Mouse (Mus musculus) hindbrain, embryonic 15.5 days (tissue): ENCODE results near the gene Frmd4a. TPM values are rescaled to one million over a fixed set of nuclear protein-coding genes. Genes with fewer than 3 reads are reported as not detected.
A peak's percentile ranks its signal among the peaks of the same experiment; 100 is the strongest.

Source experiments
- ATAC-seq: fragments of 200-750 bp; cut with Nextera tagmentation; 2 replicates; pipeline ENCODE4 v1.8.0; 2017; ENCODE audit warnings: low read depth, moderate number of reproducible peaks, moderate TSS enrichment; ENCODE audit not compliant: low FRiP score
- H3K27ac ChIP-seq: fragments of 300-500 bp; sonication (generic); replicated peaks from 2 replicates; pipeline ENCODE4 v1.5.1; 2015; ENCODE audit warnings: mild to moderate bottlenecking, inconsistent platforms
- H3K27me3 ChIP-seq: fragments of 300-500 bp; sonication (generic); 2 replicates; pipeline ENCODE4 v1.6.1; 2015; ENCODE audit warnings: control low read depth, inconsistent platforms
- H3K36me3 ChIP-seq: fragments of 300-500 bp; sonication (generic); 2 replicates; pipeline ENCODE4 v1.6.1; 2015; ENCODE audit warnings: control low read depth, inconsistent platforms
- H3K4me1 ChIP-seq: fragments of 300-500 bp; sonication (generic); replicated peaks from 2 replicates; pipeline ENCODE4 v1.6.1; 2015; ENCODE audit warnings: control low read depth, inconsistent platforms
- H3K4me2 ChIP-seq: fragments of 300-500 bp; sonication (generic); 2 replicates; pipeline ENCODE4 v1.6.1; 2015; ENCODE audit warnings: moderate library complexity, mild to moderate bottlenecking, inconsistent platforms
- H3K4me3 ChIP-seq: fragments of 300-500 bp; sonication (generic); 2 replicates; pipeline ENCODE4 v1.5.1; 2015; ENCODE audit warnings: mild to moderate bottlenecking, inconsistent platforms
- H3K9ac ChIP-seq: fragments of 300-500 bp; sonication (generic); 2 replicates; pipeline ENCODE4 v1.6.1; 2015; ENCODE audit warnings: inconsistent platforms
- H3K9me3 ChIP-seq: fragments of 300-500 bp; sonication (generic); 2 replicates; pipeline ENCODE4 v1.6.1; 2016; ENCODE audit warnings: control low read depth, inconsistent platforms
- WGBS: fragments of 180-500 bp; shearing (Covaris S2); methylation state at CpG from one replicate; pipeline ENCODE4 v1.1.7; 2015; 5-methylcytosine and 5-hydroxymethylcytosine counted together
- polyA plus RNA-seq: library from polyadenylated mRNA; unstranded; fragments of >200 nt; fragmentation: Nextera tagmentation; extraction: Ambion mirVana; gene quantifications from 2 replicates; pipeline ENCODE4 v1.2.1, GENCODE M21; 2015

Frmd4a gene
- polyA plus RNA-seq: 56.1 and 57.0 TPM in 2 replicates

- H3K27me3 ChIP-seq: no peaks in the 10 kb centered on the region
- H3K4me2 ChIP-seq: peak within 1 kb of the TSS; percentile 52
- peak within 1 kb of the TSS; percentile 68 for H3K27ac ChIP-seq
- peak; percentile 67 for ATAC-seq
- H3K9me3 ChIP-seq: no peaks in the 10 kb centered on the region
- peaks cover 24% of the 10 kb centered on the region for H3K4me1 ChIP-seq
- peak within 1 kb of the TSS; percentile 33 for H3K4me3 ChIP-seq
- 34% methylated on average over 8 of the region's 8 CpGs for whole genome bisulfite sequencing
- H3K9ac ChIP-seq: peak within 1 kb of the TSS; percentile 28
- no peaks in the 10 kb centered on the region for H3K36me3 ChIP-seq
Observed at GRCm38 (mm10) chr2:4017528-4018288, at the start of gene Frmd4a. TSS of gene Frmd4a (plus strand) at chr2:4017717.

GRCm38 (mm10) chr2:3988876-3989275, 28.6 kb upstream of the Frmd4a start:
- 88% methylated on average over 7 of the region's 7 CpGs for WGBS
- Histone ChIP-seq H3K27me3 (no peaks in the 10 kb centered on the region), H3K4me2 (no peak overlapping the region), H3K36me3 (no peaks in the 10 kb centered on the region), H3K4me1 (no peaks in the 10 kb centered on the region), H3K4me3 (no peak overlapping the region), H3K27ac (no peak overlapping the region), H3K9me3 (no peaks in the 10 kb centered on the region), H3K9ac (no peak overlapping the region)
- ATAC-seq: no peak

- no peak for ATAC-seq
- Histone ChIP-seq H3K27me3 (no peaks in the 10 kb centered on the region), H3K9ac (no peak overlapping the region), H3K36me3 (no peaks in the 10 kb centered on the region), H3K4me1 (no peaks in the 10 kb centered on the region), H3K4me2 (no peak overlapping the region), H3K9me3 (no peaks in the 10 kb centered on the region), H3K4me3 (no peak overlapping the region), H3K27ac (no peak overlapping the region)
- 75% methylated on average over 1 of the region's 1 CpGs for WGBS
Observed at GRCm38 (mm10) chr2:3990431-3990830, 27.1 kb upstream of the Frmd4a start.

GRCm38 (mm10) chr2:4018431-4018876, 937 bp downstream of the Frmd4a start:
- peak overlapping the region; percentile 52 for H3K4me2 ChIP-seq
- 19% methylated on average over 11 of the region's 11 CpGs for WGBS
- H3K4me1 ChIP-seq: peaks cover 24% of the 10 kb centered on the region
- H3K36me3 ChIP-seq: no peaks in the 10 kb centered on the region
- no peaks in the 10 kb centered on the region for H3K27me3 ChIP-seq
- peak; percentile 84 for ATAC-seq
- H3K9me3 ChIP-seq: no peaks in the 10 kb centered on the region
- H3K4me3 ChIP-seq: peak overlapping the region; percentile 33
- H3K27ac ChIP-seq: peak overlapping the region; percentile 68
- peak overlapping the region; percentile 28 for H3K9ac ChIP-seq

- Histone ChIP-seq H3K9ac (0 out of 2 replicates have a peak overlapping the region, but pooled peaks have one; percentile 28), H3K27me3 (no peaks in the 10 kb centered on the region), H3K9me3 (no peaks in the 10 kb centered on the region), H3K4me2 (peak overlapping the region; percentile 52), H3K4me1 (peaks cover 24% of the 10 kb centered on the region), H3K36me3 (no peaks in the 10 kb centered on the region), H3K27ac (peak overlapping the region; percentile 68), H3K4me3 (peak overlapping the region; percentile 33)
- ATAC-seq: 0 out of 2 replicates have a peak, but pooled peaks have one; percentile 14
- 54% methylated on average over 4 of the region's 4 CpGs for WGBS
Observed at GRCm38 (mm10) chr2:4018909-4019308, 1.4 kb downstream of the Frmd4a start.

- H3K9ac ChIP-seq: no peak overlapping the region
- no peak overlapping the region for H3K4me2 ChIP-seq
- no peaks in the 10 kb centered on the region for H3K9me3 ChIP-seq
- no peak for ATAC-seq
- no peaks in the 10 kb centered on the region for H3K4me1 ChIP-seq
- no peaks in the 10 kb centered on the region for H3K27me3 ChIP-seq
- WGBS: 66% methylated on average over 7 of the region's 7 CpGs
- no peaks in the 10 kb centered on the region for H3K36me3 ChIP-seq
- no peak overlapping the region for H3K4me3 ChIP-seq
- no peak overlapping the region for H3K27ac ChIP-seq
Observed at GRCm38 (mm10) chr2:4024927-4025326, 7.4 kb downstream of the Frmd4a start.

- 74% methylated on average over 4 of the region's 4 CpGs for WGBS
- no peak overlapping the region for H3K27ac ChIP-seq
- no peaks in the 10 kb centered on the region for H3K27me3 ChIP-seq
- no peaks in the 10 kb centered on the region for H3K4me1 ChIP-seq
- H3K4me2 ChIP-seq: no peak overlapping the region
- H3K9me3 ChIP-seq: no peaks in the 10 kb centered on the region
- ATAC-seq: no peak
- H3K36me3 ChIP-seq: no peaks in the 10 kb centered on the region
- H3K4me3 ChIP-seq: no peak overlapping the region
- H3K9ac ChIP-seq: no peak overlapping the region
Observed at GRCm38 (mm10) chr2:4029031-4029747, 11.7 kb downstream of the Frmd4a start.

- no peak overlapping the region for H3K27ac ChIP-seq
- H3K9ac ChIP-seq: no peak overlapping the region
- H3K36me3 ChIP-seq: no peaks in the 10 kb centered on the region
- 84% methylated on average over 4 of the region's 4 CpGs for whole genome bisulfite sequencing
- no peaks in the 10 kb centered on the region for H3K27me3 ChIP-seq
- H3K4me2 ChIP-seq: no peak overlapping the region
- no peak overlapping the region for H3K4me3 ChIP-seq
- ATAC-seq: no peak
- H3K4me1 ChIP-seq: no peaks in the 10 kb centered on the region
- H3K9me3 ChIP-seq: no peaks in the 10 kb centered on the region
Observed at GRCm38 (mm10) chr2:4036153-4036589, 18.7 kb downstream of the Frmd4a start.

- no peaks in the 10 kb centered on the region for H3K36me3 ChIP-seq
- H3K9me3 ChIP-seq: no peaks in the 10 kb centered on the region
- H3K4me3 ChIP-seq: no peak overlapping the region
- H3K4me2 ChIP-seq: no peak overlapping the region
- H3K27me3 ChIP-seq: no peaks in the 10 kb centered on the region
- 91% methylated on average over 8 of the region's 8 CpGs for WGBS
- no peak for ATAC-seq
- H3K27ac ChIP-seq: no peak overlapping the region
- no peak overlapping the region for H3K9ac ChIP-seq
- H3K4me1 ChIP-seq: no peaks in the 10 kb centered on the region
Observed at GRCm38 (mm10) chr2:4036651-4037117, 19.2 kb downstream of the Frmd4a start.

GRCm38 (mm10) chr2:4042009-4042408, 24.5 kb downstream of the Frmd4a start:
- H3K9ac ChIP-seq: no peak overlapping the region
- no peak overlapping the region for H3K27ac ChIP-seq
- no peaks in the 10 kb centered on the region for H3K27me3 ChIP-seq
- no peak overlapping the region for H3K4me2 ChIP-seq
- no peaks in the 10 kb centered on the region for H3K9me3 ChIP-seq
- H3K4me1 ChIP-seq: peaks cover 8% of the 10 kb centered on the region
- no peaks in the 10 kb centered on the region for H3K36me3 ChIP-seq
- WGBS: 13% methylated on average over 3 of the region's 3 CpGs
- H3K4me3 ChIP-seq: no peak overlapping the region
- ATAC-seq: peak; percentile 68

GRCm38 (mm10) chr2:4055481-4055880, 38.0 kb downstream of the Frmd4a start:
- Histone ChIP-seq H3K9me3 (no peaks in the 10 kb centered on the region), H3K27me3 (no peaks in the 10 kb centered on the region), H3K36me3 (no peaks in the 10 kb centered on the region), H3K4me2 (no peak overlapping the region), H3K4me1 (no peaks in the 10 kb centered on the region), H3K4me3 (no peak overlapping the region), H3K9ac (no peak overlapping the region), H3K27ac (no peak overlapping the region)
- WGBS: 81% methylated on average over 2 of the region's 2 CpGs
- ATAC-seq: no peak

- H3K9ac ChIP-seq: no peak overlapping the region
- WGBS: 40% methylated on average over 2 of the region's 2 CpGs
- H3K27me3 ChIP-seq: no peaks in the 10 kb centered on the region
- no peak overlapping the region for H3K4me3 ChIP-seq
- H3K9me3 ChIP-seq: no peaks in the 10 kb centered on the region
- peak; percentile 71 for ATAC-seq
- H3K4me2 ChIP-seq: no peak overlapping the region
- no peak overlapping the region for H3K27ac ChIP-seq
- no peaks in the 10 kb centered on the region for H3K4me1 ChIP-seq
- no peaks in the 10 kb centered on the region for H3K36me3 ChIP-seq
Observed at GRCm38 (mm10) chr2:4060675-4061074, 43.2 kb downstream of the Frmd4a start.
